Mouse (Mus musculus) neural tube, embryonic 11.5 days (tissue): ENCODE data around the gene Map7d2. TPM values are rescaled to one million over a fixed set of nuclear protein-coding genes. Genes with fewer than 3 reads are reported as not detected.
A peak's percentile ranks its signal among the peaks of the same experiment; 100 is the strongest.

Experiments
- ATAC-seq: fragments of 200-750 bp; cut with Nextera tagmentation; 2 replicates; pipeline ENCODE4 v1.8.0; 2017; ENCODE audit warnings: moderate number of reproducible peaks, mild to moderate bottlenecking, moderate TSS enrichment, moderate library complexity; ENCODE audit not compliant: insufficient read depth, low FRiP score, low TSS enrichment
- DNase-seq: peaks from one replicate; pipeline ENCODE4 v3.0.0-alpha.2; 2015; ENCODE audit warnings: low spot score
- H3K27ac ChIP-seq: fragments of 300-500 bp; sonication (generic); 2 replicates; pipeline ENCODE4 v1.5.1; 2014; ENCODE audit warnings: low read depth, mild to moderate bottlenecking, low read length
- H3K27me3 ChIP-seq: fragments of 300-500 bp; sonication (generic); 2 replicates; pipeline ENCODE4 v1.6.1; 2014; ENCODE audit warnings: mild to moderate bottlenecking, low read length, mixed read lengths; ENCODE audit not compliant: control insufficient read depth, insufficient read depth
- H3K36me3 ChIP-seq: fragments of 300-500 bp; sonication (generic); 2 replicates; pipeline ENCODE4 v1.6.1; 2014; ENCODE audit warnings: mild to moderate bottlenecking, low read length, moderate library complexity, mixed read lengths; ENCODE audit not compliant: control insufficient read depth, insufficient read depth
- H3K4me1 ChIP-seq: fragments of 300-500 bp; sonication (generic); 2 replicates; pipeline ENCODE4 v1.6.1; 2014; ENCODE audit warnings: low read length, mixed read lengths; ENCODE audit not compliant: control insufficient read depth, insufficient read depth
- H3K4me2 ChIP-seq: fragments of 300-500 bp; sonication (generic); 2 replicates; pipeline ENCODE4 v1.6.1; 2014; ENCODE audit warnings: low read depth, mild to moderate bottlenecking, moderate library complexity
- H3K4me3 ChIP-seq: fragments of 300-500 bp; sonication (generic); 2 replicates; pipeline ENCODE4 v1.5.1; 2014; ENCODE audit warnings: low read depth, low read length
- H3K9ac ChIP-seq: fragments of 300-500 bp; sonication (generic); 2 replicates; pipeline ENCODE4 v1.6.1; 2014; ENCODE audit warnings: mild to moderate bottlenecking, low read length
- H3K9me3 ChIP-seq: fragments of 300-500 bp; sonication (generic); 2 replicates; pipeline ENCODE4 v1.6.1; 2016; ENCODE audit warnings: low read length; ENCODE audit not compliant: control insufficient read depth
- WGBS: fragments of 180-500 bp; shearing (Covaris S2); extraction: QIAGEN DNeasy Blood & Tissue Kit; methylation state at CpG from one replicate; pipeline ENCODE4 v1.1.7; 2014; 5-methylcytosine and 5-hydroxymethylcytosine counted together
- polyA plus RNA-seq: library from polyadenylated mRNA; unstranded; fragments of >200 nt; fragmentation: Nextera tagmentation; extraction: Ambion mirVana; gene quantifications from 2 replicates; pipeline ENCODE4 v1.2.1, GENCODE M21; 2014

The Map7d2 gene
- polyA plus RNA-seq, 1 experiment from 2014 or later, result 14.9 TPM

DNA sequence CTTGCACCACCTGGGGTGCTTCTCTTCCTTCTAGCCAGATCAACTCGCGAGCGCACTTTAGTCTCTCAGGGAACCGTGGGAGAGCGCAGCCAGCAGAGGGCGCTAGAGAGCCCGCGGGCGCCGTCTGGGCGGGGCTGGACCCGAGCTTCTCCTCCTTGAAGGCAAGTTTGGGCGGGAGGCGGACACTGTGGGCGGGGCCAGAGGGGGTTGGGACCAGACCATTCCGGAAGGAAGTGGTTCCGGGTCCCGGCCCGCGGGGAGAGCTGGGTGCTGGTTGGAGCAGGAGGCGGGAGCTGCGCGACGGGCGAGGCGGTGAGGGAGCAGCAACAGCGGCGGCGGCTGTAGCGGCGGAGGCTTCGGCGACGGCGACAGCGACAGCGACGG lies 118.0 kb downstream of the Map7d2 start:
- H3K36me3 ChIP-seq, result no peaks in the 10 kb centered on the region
- 15% methylated on average over 33 of the region's 38 CpGs for WGBS
- peak overlapping the region; percentile 61 for H3K4me3 ChIP-seq
- ATAC-seq (peak; percentile 97), DNase-seq (peak; percentile 96)
- peak overlapping the region; percentile 45 for H3K4me2 ChIP-seq
- H3K27ac ChIP-seq, result peak overlapping the region; percentile 75
- H3K9ac ChIP-seq, result peak overlapping the region; percentile 71
- H3K9me3 ChIP-seq, result no peaks in the 10 kb centered on the region
- no peaks in the 10 kb centered on the region for H3K4me1 ChIP-seq
- no peaks in the 10 kb centered on the region for H3K27me3 ChIP-seq

GRCm38 (mm10) chrX:159532811-159533462 lies 118.6 kb downstream of the Map7d2 start:
- Histone ChIP-seq H3K27me3 (no peaks in the 10 kb centered on the region), H3K27ac (peak overlapping the region; percentile 75), H3K4me1 (no peaks in the 10 kb centered on the region), H3K4me2 (peak overlapping the region; percentile 45), H3K9me3 (no peaks in the 10 kb centered on the region), H3K4me3 (peak overlapping the region; percentile 61), H3K9ac (peak overlapping the region; percentile 71), H3K36me3 (no peaks in the 10 kb centered on the region)
- ATAC-seq (peak; percentile 80), DNase-seq (peak; percentile 50)
- 19% methylated on average over 44 of the region's 56 CpGs for WGBS

DNA sequence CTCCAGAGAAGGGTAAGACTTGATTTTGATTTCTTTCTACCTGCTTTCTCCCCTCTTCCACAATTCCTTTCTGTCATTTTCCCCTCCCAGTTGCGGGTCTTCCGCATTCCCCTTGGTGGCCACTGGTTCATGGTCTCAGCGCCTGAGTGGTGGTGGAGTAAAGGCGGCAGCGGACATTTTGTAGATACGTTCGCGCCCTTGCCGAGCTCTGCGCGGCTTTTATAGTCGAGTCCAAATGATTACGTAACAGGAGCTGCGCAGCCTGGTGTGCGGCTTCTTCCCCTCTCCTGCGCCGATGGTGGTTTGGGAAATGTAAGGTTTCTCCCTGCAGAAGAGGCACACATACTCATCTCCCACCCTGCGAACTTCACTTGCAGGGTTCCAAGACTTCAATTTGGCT lies 127.6 kb downstream of the Map7d2 start:
- Histone ChIP-seq H3K9ac (no peak overlapping the region), H3K4me3 (no peak overlapping the region), H3K27ac (no peak overlapping the region), H3K9me3 (no peaks in the 10 kb centered on the region), H3K27me3 (no peaks in the 10 kb centered on the region), H3K36me3 (no peaks in the 10 kb centered on the region), H3K4me2 (no peak overlapping the region), H3K4me1 (no peaks in the 10 kb centered on the region)
- ATAC-seq, result no peak
- DNase-seq, result no peak
- WGBS, result 91% methylated on average over 18 of the region's 18 CpGs

DNA sequence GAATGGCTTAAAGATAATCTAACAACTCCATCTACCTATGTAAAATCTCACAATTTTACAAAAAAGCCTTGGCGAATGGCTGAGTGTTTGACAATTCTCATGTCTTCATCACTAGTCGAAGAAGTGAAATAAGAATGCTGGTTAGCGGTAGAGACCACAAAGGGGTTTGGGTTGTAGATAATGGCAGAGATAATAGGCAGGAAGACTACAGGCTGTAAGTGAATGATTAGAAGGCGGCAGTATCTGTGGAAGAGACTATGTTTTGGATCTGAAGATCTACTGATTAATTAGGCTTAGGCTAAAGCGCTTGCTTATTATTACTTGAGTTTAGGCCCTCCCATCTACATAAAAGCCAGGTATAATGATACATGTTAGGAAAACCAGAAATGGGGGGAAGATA lies 132.7 kb downstream of the Map7d2 start:
- ATAC-seq (no peak), DNase-seq (no peak)
- Histone ChIP-seq H3K4me3 (no peak overlapping the region), H3K36me3 (no peaks in the 10 kb centered on the region), H3K9ac (no peak overlapping the region), H3K27ac (no peak overlapping the region), H3K4me2 (no peak overlapping the region), H3K4me1 (no peaks in the 10 kb centered on the region), H3K9me3 (no peaks in the 10 kb centered on the region), H3K27me3 (no peaks in the 10 kb centered on the region)
- WGBS, result 93% methylated on average over 5 of the region's 5 CpGs

Other genes with a start within 250 kb of the Map7d2 start
- gene Rps6ka3, start 204.3 kb upstream of the Map7d2 start, polyA plus RNA-seq, result 6.5 and 9.3 TPM in 2 replicates
- 138 and 144 TPM in 2 replicates for gene Eif1ax, start 42.4 kb upstream of the Map7d2 start, polyA plus RNA-seq
- gene Bclaf3, start 112.1 kb downstream of the Map7d2 start, polyA plus RNA-seq, result 25.7 and 25.9 TPM in 2 replicates
- gene Sh3kbp1, start 212.7 kb downstream of the Map7d2 start, polyA plus RNA-seq, result 39.7 and 42.6 TPM in 2 replicates